Mouse (Mus musculus) testis, adult 2 months (tissue): ENCODE results near the gene Drg1. TPM values are rescaled to one million over a fixed set of nuclear protein-coding genes. Genes with fewer than 3 reads are reported as not detected.

Experiments
- H3K27ac ChIP-seq: fragments of 200-500 bp; 2 replicates; pipeline ENCODE4 v1.5.1; 2012; ENCODE audit warnings: low read depth, low read length; ENCODE audit not compliant: control insufficient read depth, insufficient read depth
- H3K27me3 ChIP-seq: fragments of 200-500 bp; 2 replicates; pipeline ENCODE4 v1.6.1; 2012; ENCODE audit warnings: mild to moderate bottlenecking, low read length, moderate library complexity; ENCODE audit not compliant: control insufficient read depth, insufficient read depth
- H3K36me3 ChIP-seq: fragments of 200-500 bp; 2 replicates; pipeline ENCODE4 v1.6.1; 2012; ENCODE audit warnings: mild to moderate bottlenecking, low read length; ENCODE audit not compliant: control insufficient read depth, insufficient read depth
- H3K4me1 ChIP-seq: fragments of 200-500 bp; 2 replicates; pipeline ENCODE4 v1.6.1; 2012; ENCODE audit warnings: low read length; ENCODE audit not compliant: control insufficient read depth, insufficient read depth
- H3K4me3 ChIP-seq: fragments of 200-500 bp; 2 replicates; pipeline ENCODE4 v1.5.1; 2012; ENCODE audit warnings: low read depth, mild to moderate bottlenecking, low read length, moderate library complexity, mixed read lengths; ENCODE audit not compliant: control insufficient read depth
- CTCF ChIP-seq: fragments of 200-500 bp; IDR thresholded peaks from 2 replicates; pipeline ENCODE4 v1.5.1; 2012; ENCODE audit warnings: low read depth, mild to moderate bottlenecking, inconsistent platforms, low read length, moderate library complexity; ENCODE audit not compliant: control insufficient read depth, insufficient read depth, insufficient replicate concordance
- POLR2A ChIP-seq: fragments of 200-500 bp; IDR thresholded peaks from 2 replicates; pipeline ENCODE4 v1.6.1; 2012; ENCODE audit warnings: low read depth, mild to moderate bottlenecking, inconsistent platforms, low read length, moderate library complexity; ENCODE audit not compliant: control insufficient read depth
- polyA plus RNA-seq: library from polyadenylated mRNA; depleted of rRNA; stranded (reverse); fragments of >200 nt; gene quantifications from 2 replicates; pipeline ENCODE4 v1.2.3, GENCODE M21; 2012

Drg1 gene
- polyA plus RNA-seq, 1 experiment: 74.6 TPM

GRCm38 (mm10) chr11:3243771-3244170 is 22.4 kb downstream of the Drg1 start:
- H3K27me3 ChIP-seq: no peaks in the 10 kb centered on the region
- H3K4me3 ChIP-seq: no peak overlapping the region
- TF ChIP-seq CTCF: no peak
- no peak for TF ChIP-seq POLR2A
- peaks cover 1% of the 10 kb centered on the region for H3K36me3 ChIP-seq
- H3K27ac ChIP-seq: no peak overlapping the region
- no peaks in the 10 kb centered on the region for H3K4me1 ChIP-seq

- H3K27ac ChIP-seq: no peak overlapping the region
- no peak overlapping the region for H3K4me3 ChIP-seq
- H3K36me3 ChIP-seq: peaks cover 1% of the 10 kb centered on the region
Observed at GRCm38 (mm10) chr11:3242395-3242794, 23.8 kb downstream of the Drg1 start.

GRCm38 (mm10) chr11:3235277-3235676 is 30.9 kb downstream of the Drg1 start:
- H3K27ac ChIP-seq: no peak overlapping the region
- no peaks in the 10 kb centered on the region for H3K4me1 ChIP-seq
- no peak overlapping the region for H3K4me3 ChIP-seq
- peaks cover 3% of the 10 kb centered on the region for H3K36me3 ChIP-seq
- TF ChIP-seq CTCF (no peak), POLR2A (no peak)
- H3K27me3 ChIP-seq: no peaks in the 10 kb centered on the region

More at GRCm38 (mm10) chr11:3242395-3242794, 23.8 kb downstream of the Drg1 start:
- Histone ChIP-seq H3K4me1 (no peaks in the 10 kb centered on the region), H3K27me3 (no peaks in the 10 kb centered on the region)
- TF ChIP-seq CTCF: no peak
- TF ChIP-seq POLR2A: no peak

GRCm38 (mm10) chr11:3233704-3234103 is 32.5 kb downstream of the Drg1 start:
- no peaks in the 10 kb centered on the region for H3K27me3 ChIP-seq
- H3K36me3 ChIP-seq: peaks cover 3% of the 10 kb centered on the region
- H3K4me3 ChIP-seq: no peak overlapping the region
- H3K27ac ChIP-seq: no peak overlapping the region
- TF ChIP-seq POLR2A: no peak
- TF ChIP-seq CTCF: no peak
- H3K4me1 ChIP-seq: no peaks in the 10 kb centered on the region

GRCm38 (mm10) chr11:3232248-3232647 is 34.0 kb downstream of the Drg1 start:
- Histone ChIP-seq H3K36me3 (peaks cover 4% of the 10 kb centered on the region), H3K27me3 (no peaks in the 10 kb centered on the region), H3K4me3 (no peak overlapping the region), H3K4me1 (no peaks in the 10 kb centered on the region), H3K27ac (no peak overlapping the region)
- TF ChIP-seq CTCF (no peak), POLR2A (no peak)

- TF ChIP-seq POLR2A: no peak
- TF ChIP-seq CTCF: no peak
- no peaks in the 10 kb centered on the region for H3K4me1 ChIP-seq
- no peaks in the 10 kb centered on the region for H3K27me3 ChIP-seq
- H3K36me3 ChIP-seq: peaks cover 3% of the 10 kb centered on the region; the same call in 1 of the 2 replicates
- no peak overlapping the region for H3K27ac ChIP-seq
- H3K4me3 ChIP-seq: no peak overlapping the region
Observed at GRCm38 (mm10) chr11:3227113-3227512, 39.1 kb downstream of the Drg1 start.

- no peak overlapping the region for H3K27ac ChIP-seq
- H3K36me3 ChIP-seq: peaks cover 6% of the 10 kb centered on the region
- no peaks in the 10 kb centered on the region for H3K27me3 ChIP-seq
- TF ChIP-seq POLR2A (no peak), CTCF (no peak)
- H3K4me3 ChIP-seq: no peak overlapping the region
- no peaks in the 10 kb centered on the region for H3K4me1 ChIP-seq
Observed at GRCm38 (mm10) chr11:3223105-3223504, 43.1 kb downstream of the Drg1 start.

GRCm38 (mm10) chr11:3212526-3212925 is 53.7 kb downstream of the Drg1 start:
- H3K4me1 ChIP-seq: no peaks in the 10 kb centered on the region
- no peaks in the 10 kb centered on the region for H3K27me3 ChIP-seq
- H3K27ac ChIP-seq: no peak overlapping the region
- no peak overlapping the region for H3K4me3 ChIP-seq
- peaks cover 1% of the 10 kb centered on the region for H3K36me3 ChIP-seq
- TF ChIP-seq CTCF (no peak), POLR2A (no peak)
